Mouse (Mus musculus) heart, embryonic 14.5 days (tissue): ENCODE measurements around the gene Pcdh9. TPM values are rescaled to one million over a fixed set of nuclear protein-coding genes. Genes with fewer than 3 reads are reported as not detected.

Source experiments
- ATAC-seq: fragments of 200-750 bp; cut with Nextera tagmentation; 2 replicates; pipeline ENCODE4 v1.8.0; 2017; ENCODE audit warnings: low read depth, moderate TSS enrichment; ENCODE audit not compliant: insufficient number of reproducible peaks, insufficient read depth, low FRiP score
- H3K27ac ChIP-seq, 2 experiments: fragments of 200-500 bp in 1 of 2; fragments of 300-500 bp in 1 of 2; sonication (generic) in 1 of 2; replicated peaks in 1 of 2; 2 replicates each; pipeline ENCODE4 v1.5.1; 2012 to 2014; ENCODE audit warnings: low read depth in 2 of 2, low read length in 2 of 2, control low read depth in 1 of 2, mild to moderate bottlenecking in 1 of 2, mixed read lengths in 1 of 2; ENCODE audit not compliant: control insufficient read depth in 1 of 2, insufficient read depth in 1 of 2
- H3K27me3 ChIP-seq: fragments of 300-500 bp; sonication (generic); 2 replicates; pipeline ENCODE4 v1.6.1; 2014; ENCODE audit warnings: mild to moderate bottlenecking, low read length, control low read depth; ENCODE audit not compliant: control insufficient read depth, insufficient read depth
- H3K36me3 ChIP-seq: fragments of 300-500 bp; sonication (generic); 2 replicates; pipeline ENCODE4 v1.6.1; 2014; ENCODE audit warnings: mild to moderate bottlenecking, control low read depth, low read length, mixed read lengths; ENCODE audit not compliant: control insufficient read depth, insufficient read depth
- H3K4me1 ChIP-seq, 2 experiments: fragments of 200-500 bp in 1 of 2; fragments of 300-500 bp in 1 of 2; sonication (generic) in 1 of 2; 2 replicates each; pipeline ENCODE4 v1.6.1; 2012 to 2014; ENCODE audit warnings: low read length in 2 of 2, control low read depth in 1 of 2, mixed read lengths in 1 of 2; ENCODE audit not compliant: control insufficient read depth in 2 of 2, insufficient read depth in 2 of 2
- H3K4me2 ChIP-seq: fragments of 300-500 bp; sonication (generic); 2 replicates; pipeline ENCODE4 v1.6.1; 2014; ENCODE audit warnings: mild to moderate bottlenecking, low read length
- H3K4me3 ChIP-seq, 2 experiments: fragments of 200-500 bp in 1 of 2; fragments of 300-500 bp in 1 of 2; sonication (generic) in 1 of 2; 2 replicates each; pipeline ENCODE4 v1.5.1; 2012 to 2014; ENCODE audit warnings: low read length in 2 of 2, mild to moderate bottlenecking in 2 of 2, control low read depth in 1 of 2, low read depth in 1 of 2, moderate library complexity in 1 of 2; ENCODE audit not compliant: control insufficient read depth in 1 of 2, insufficient read depth in 1 of 2
- H3K9ac ChIP-seq: fragments of 300-500 bp; sonication (generic); 2 replicates; pipeline ENCODE4 v1.6.1; 2014; ENCODE audit warnings: mild to moderate bottlenecking, low read length
- H3K9me3 ChIP-seq: fragments of 300-500 bp; sonication (generic); 2 replicates; pipeline ENCODE4 v1.6.1; 2016; ENCODE audit warnings: low read length, control low read depth; ENCODE audit not compliant: control insufficient read depth
- WGBS: fragments of 180-500 bp; shearing (Covaris S2); extraction: QIAGEN DNeasy Blood & Tissue Kit; methylation state at CpG from one replicate; pipeline ENCODE4 v1.1.7; 2014; 5-methylcytosine and 5-hydroxymethylcytosine counted together
- polyA plus RNA-seq: library from polyadenylated mRNA; unstranded; fragments of >200 nt; fragmentation: Nextera tagmentation; extraction: Ambion mirVana; gene quantifications from 2 replicates; pipeline ENCODE4 v1.2.1, GENCODE M21; 2014

The Pcdh9 gene
- polyA plus RNA-seq, 1 experiment from 2014 or later, result 8.1 TPM

GRCm38 (mm10) chr14:93888346-93888745 lies 2.1 kb downstream of the Pcdh9 start:
- Histone ChIP-seq H3K36me3 (no peaks in the 10 kb centered on the region), H3K27ac (no peak overlapping the region), H3K27me3 (no peaks in the 10 kb centered on the region), H3K9me3 (no peaks in the 10 kb centered on the region), H3K4me1 (no peaks in the 10 kb centered on the region; a peak in 1 of 4 replicates), H3K4me3 (no peak overlapping the region), H3K4me2 (peak overlapping the region; percentile 93; the same call in 1 of the 2 replicates), H3K9ac (no peak overlapping the region)
- no peak for ATAC-seq
- WGBS, result 79% methylated on average over 5 of the region's 5 CpGs

DNA sequence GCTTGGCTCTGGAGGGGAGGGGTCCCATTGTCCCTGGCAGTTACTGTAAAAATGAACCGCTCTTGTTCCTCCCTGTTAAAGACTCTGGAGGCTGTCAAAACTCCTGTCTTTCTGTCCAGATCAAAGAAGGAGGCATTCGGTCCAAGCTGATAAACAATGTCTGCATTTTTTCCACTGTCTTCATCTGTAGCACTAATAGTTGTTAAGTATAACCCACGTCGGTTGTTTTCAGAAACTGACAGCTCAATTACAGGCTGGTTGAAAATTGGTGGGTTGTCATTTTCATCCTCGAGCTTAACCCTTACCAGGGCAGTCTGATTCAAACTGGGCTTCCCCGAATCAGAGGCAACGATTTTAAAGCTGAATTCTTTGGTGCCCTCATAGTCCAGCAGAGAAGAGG lies 3.4 kb downstream of the Pcdh9 start:
- Histone ChIP-seq H3K27ac (no peak overlapping the region), H3K4me1 (no peaks in the 10 kb centered on the region; a peak in 1 of 4 replicates), H3K9ac (no peak overlapping the region), H3K4me3 (no peak overlapping the region), H3K27me3 (no peaks in the 10 kb centered on the region), H3K9me3 (no peaks in the 10 kb centered on the region), H3K36me3 (no peaks in the 10 kb centered on the region), H3K4me2 (0 out of 2 replicates have a peak overlapping the region, but pooled peaks have one; percentile 16)
- no peak for ATAC-seq
- WGBS, result 32% methylated on average over 7 of the region's 7 CpGs

DNA sequence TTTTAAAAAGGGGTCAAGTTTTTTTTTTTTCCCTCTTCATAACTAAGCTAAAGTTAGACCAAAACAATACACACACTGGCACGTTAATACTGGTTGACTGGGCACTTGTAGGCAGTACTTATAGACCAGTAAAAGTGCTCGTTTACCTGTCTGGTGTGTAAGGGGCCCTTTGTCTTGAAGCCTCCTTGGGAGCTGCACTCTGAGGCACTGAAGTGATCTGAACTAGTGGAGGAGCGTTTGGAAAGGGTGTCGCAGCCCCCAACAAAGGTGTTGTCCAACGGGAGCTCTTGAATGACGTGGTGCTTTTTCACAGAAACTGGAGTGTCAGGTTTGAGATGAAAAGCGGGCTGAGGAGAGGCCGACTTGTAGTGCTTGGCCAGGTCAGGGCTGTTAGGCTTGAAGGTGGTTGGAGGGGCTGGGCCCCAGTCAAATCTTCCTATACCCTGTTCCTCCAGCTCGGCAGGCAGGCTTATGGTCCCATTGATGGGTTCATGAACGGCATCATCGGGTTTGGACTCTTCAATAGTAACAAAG lies 4.9 kb downstream of the Pcdh9 start:
- Histone ChIP-seq H3K27me3 (no peaks in the 10 kb centered on the region), H3K9ac (no peak overlapping the region), H3K4me3 (no peak overlapping the region), H3K27ac (no peak overlapping the region), H3K4me2 (no peak overlapping the region), H3K36me3 (no peaks in the 10 kb centered on the region), H3K4me1 (no peaks in the 10 kb centered on the region; a peak in 1 of 4 replicates), H3K9me3 (no peaks in the 10 kb centered on the region)
- WGBS, result 81% methylated on average over 11 of the region's 11 CpGs
- ATAC-seq, result no peak

GRCm38 (mm10) chr14:93884467-93884866 lies 6.0 kb downstream of the Pcdh9 start:
- H3K9me3 ChIP-seq, result no peaks in the 10 kb centered on the region
- 1% methylated on average over 2 of the region's 2 CpGs for WGBS
- H3K4me3 ChIP-seq, result no peak overlapping the region
- no peak overlapping the region for H3K27ac ChIP-seq
- H3K4me1 ChIP-seq, result no peaks in the 10 kb centered on the region; a peak in 1 of 4 replicates
- peak overlapping the region; percentile 24; the same call in 1 of the 2 replicates for H3K4me2 ChIP-seq
- 0 out of 2 replicates have a peak, but pooled peaks have one; percentile 35 for ATAC-seq
- H3K27me3 ChIP-seq, result no peaks in the 10 kb centered on the region
- H3K9ac ChIP-seq, result no peak overlapping the region
- H3K36me3 ChIP-seq, result no peaks in the 10 kb centered on the region

DNA sequence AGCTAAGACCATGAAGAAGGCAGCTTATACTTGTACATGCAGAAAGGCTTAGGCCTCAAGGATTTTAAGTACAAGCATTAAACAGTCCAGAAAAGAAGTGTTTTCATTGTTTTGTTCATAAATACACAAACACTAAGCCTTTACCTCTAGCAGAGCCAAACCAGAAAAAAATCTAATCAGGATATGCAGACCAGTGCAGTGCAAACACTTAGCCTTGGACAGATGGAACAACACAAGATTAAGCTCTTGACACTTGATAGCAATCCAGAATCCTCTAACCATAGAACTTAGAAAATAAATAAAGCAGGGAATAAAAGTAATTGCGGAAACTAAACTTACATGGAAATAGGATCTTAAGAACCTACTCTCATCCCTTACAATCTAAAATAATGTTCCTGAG lies 10.4 kb downstream of the Pcdh9 start:
- Histone ChIP-seq H3K27me3 (no peaks in the 10 kb centered on the region), H3K9me3 (no peaks in the 10 kb centered on the region), H3K36me3 (no peaks in the 10 kb centered on the region), H3K4me2 (no peak overlapping the region), H3K4me1 (no peaks in the 10 kb centered on the region), H3K9ac (no peak overlapping the region), H3K27ac (no peak overlapping the region), H3K4me3 (no peak overlapping the region)
- no peak for ATAC-seq
- WGBS, result 79% methylated on average over 1 of the region's 1 CpGs

- H3K4me3 ChIP-seq, result no peak overlapping the region
- no peak overlapping the region for H3K27ac ChIP-seq
- no peaks in the 10 kb centered on the region for H3K27me3 ChIP-seq
- no peaks in the 10 kb centered on the region for H3K9me3 ChIP-seq
- ATAC-seq, result no peak
- 79% methylated on average over 1 of the region's 1 CpGs for WGBS
- no peak overlapping the region for H3K4me2 ChIP-seq
- H3K4me1 ChIP-seq, result no peaks in the 10 kb centered on the region
- H3K9ac ChIP-seq, result no peak overlapping the region
- no peaks in the 10 kb centered on the region for H3K36me3 ChIP-seq
Measured at GRCm38 (mm10) chr14:93875968-93876367, 14.5 kb downstream of the Pcdh9 start.

- Histone ChIP-seq H3K36me3 (no peaks in the 10 kb centered on the region), H3K9me3 (no peaks in the 10 kb centered on the region), H3K9ac (no peak overlapping the region), H3K4me3 (no peak overlapping the region), H3K27me3 (no peaks in the 10 kb centered on the region), H3K4me2 (no peak overlapping the region), H3K27ac (no peak overlapping the region), H3K4me1 (no peaks in the 10 kb centered on the region)
- ATAC-seq, result no peak
Measured at GRCm38 (mm10) chr14:93868211-93868610, 22.3 kb downstream of the Pcdh9 start.

DNA sequence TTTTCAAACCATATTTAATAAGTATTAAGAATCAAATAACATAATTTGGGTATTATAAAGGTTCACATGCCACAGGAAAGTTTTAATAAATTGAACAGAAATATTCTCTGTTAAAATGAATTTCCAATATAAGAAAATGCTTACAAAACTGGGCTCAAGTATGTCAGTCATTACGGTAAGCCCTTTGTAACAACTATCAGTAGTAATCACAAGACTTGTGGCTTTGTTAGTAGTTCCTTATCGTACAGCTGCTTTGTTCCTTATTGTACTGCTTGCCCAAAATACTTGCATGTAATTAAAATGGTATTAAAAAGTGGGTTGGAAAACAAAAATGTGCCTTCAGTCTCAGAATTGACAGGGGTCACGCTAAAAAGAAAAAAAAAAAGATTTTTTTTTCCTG lies 32.4 kb downstream of the Pcdh9 start:
- Histone ChIP-seq H3K4me1 (no peaks in the 10 kb centered on the region), H3K4me2 (no peak overlapping the region), H3K9ac (no peak overlapping the region), H3K27ac (no peak overlapping the region), H3K36me3 (no peaks in the 10 kb centered on the region), H3K9me3 (no peaks in the 10 kb centered on the region), H3K4me3 (no peak overlapping the region), H3K27me3 (no peaks in the 10 kb centered on the region)
- ATAC-seq, result no peak
- WGBS, result 76% methylated on average over 3 of the region's 3 CpGs
